Mouse (Mus musculus) kidney, adult 2 months (tissue): Measurements from ENCODE around the gene Fam19a3.

Experiments
- CTCF ChIP-seq: fragments of 200-500 bp; conservative IDR thresholded peaks from 2 replicates; pipeline ENCODE4 v1.5.1; 2011; ENCODE audit warnings: low read depth, mild to moderate bottlenecking, control low read depth, low read length, moderate library complexity, mixed read lengths; ENCODE audit not compliant: insufficient read depth, insufficient read length
- POLR2A ChIP-seq: fragments of 200-500 bp; IDR thresholded peaks from one replicate; pipeline ENCODE4 v1.6.1; 2011; ENCODE audit warnings: low read depth, low read length, control low read depth

DNA sequence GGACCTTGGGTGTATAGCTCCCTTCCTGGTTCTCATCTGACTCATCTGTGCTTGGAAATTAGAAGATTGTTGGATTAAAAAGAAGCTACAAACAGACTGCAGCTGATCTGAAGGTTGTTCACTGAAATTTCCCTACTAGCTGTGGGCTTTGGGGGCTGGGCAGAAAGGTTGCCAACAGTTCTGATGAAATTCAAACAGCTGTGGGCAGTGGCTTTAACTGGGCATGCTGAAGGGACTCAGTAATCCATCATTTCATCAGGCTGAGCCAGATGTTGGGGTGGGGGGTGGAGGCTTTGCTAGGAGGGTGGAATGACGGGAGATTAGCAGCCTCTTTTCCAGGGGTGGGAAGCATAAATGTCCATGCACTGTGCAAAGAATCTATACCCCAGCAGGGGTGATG is 38.5 kb downstream of the Fam19a3 start:
- TF ChIP-seq CTCF: no peak
- TF ChIP-seq POLR2A: no peak
